Mouse (Mus musculus) liver, adult (tissue): Measurements from ENCODE around the gene 1700016H13Rik.

Experiments
- GATA4 ChIP-seq: IDR thresholded peaks from 2 replicates; pipeline ENCODE4 v1.6.1; 2014; ENCODE audit warnings: mild to moderate bottlenecking, low read length; ENCODE audit not compliant: insufficient replicate concordance

Gene 1700016H13Rik

DNA sequence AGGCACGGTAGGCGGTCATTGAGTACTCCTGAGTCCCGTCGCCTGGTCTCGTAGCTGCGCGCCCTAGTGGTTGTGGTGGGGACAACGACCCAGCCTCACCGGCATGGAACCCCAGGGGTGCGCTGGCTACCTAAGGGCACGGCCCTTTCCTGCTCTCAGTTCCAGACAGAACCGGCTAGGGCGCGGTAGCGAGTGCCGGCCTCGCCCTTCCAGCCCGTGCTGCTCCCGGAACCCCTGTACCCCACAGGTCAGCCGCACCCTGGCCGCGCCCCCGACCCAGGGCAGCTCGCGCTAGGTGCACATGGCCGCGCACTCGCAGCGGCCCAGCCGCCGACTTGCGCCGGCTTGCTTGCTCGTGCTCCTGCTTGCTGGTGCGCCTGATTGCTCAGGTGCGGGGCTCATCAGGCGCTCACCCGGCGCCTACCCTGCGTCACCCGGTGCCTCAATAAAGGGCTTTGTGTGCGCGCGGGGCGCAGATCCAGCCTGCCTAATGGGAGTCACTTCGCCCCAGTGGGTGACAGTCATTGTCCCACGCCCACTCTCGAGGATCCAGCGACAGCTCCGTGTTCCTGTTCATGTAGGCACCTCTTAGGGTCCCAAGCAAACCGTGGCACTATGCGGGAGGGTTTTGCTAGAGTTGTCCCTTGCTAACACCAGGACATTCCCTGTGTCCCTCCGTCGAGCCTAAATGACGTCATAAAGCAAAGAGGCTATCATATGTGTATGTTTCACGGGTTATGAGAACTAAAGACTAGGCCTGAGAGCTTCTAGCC lies at the start of gene 1700016H13Rik:
Gene 1700016H13Rik (minus strand): TSS at position 665 of the 773 bp plus-strand sequence.
- TF ChIP-seq GATA4: no peak

DNA sequence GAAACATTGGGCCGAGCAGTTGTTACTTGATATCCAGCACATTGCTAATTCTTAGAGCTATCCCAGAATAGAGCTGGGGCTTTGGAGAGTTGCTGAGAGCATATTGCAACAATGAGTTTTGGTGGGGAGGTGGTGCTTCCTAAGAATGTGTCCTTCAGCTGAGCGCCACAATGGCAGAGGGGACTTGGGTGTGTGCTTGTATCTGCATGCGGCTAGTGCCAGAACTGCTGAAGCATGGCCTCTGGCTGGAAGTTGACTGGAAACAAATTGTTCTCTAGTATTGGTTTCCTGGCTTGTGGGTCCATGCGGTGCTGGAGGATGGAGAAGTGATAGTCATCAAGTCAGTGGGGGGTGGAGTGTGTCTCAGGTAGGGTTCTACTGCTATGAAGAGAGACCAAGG lies 49.5 kb upstream of the 1700016H13Rik start:
- TF ChIP-seq GATA4: no peak

- no peak for TF ChIP-seq GATA4
Measured at GRCm38 (mm10) chr5:103702527-103702926, 46.7 kb upstream of the 1700016H13Rik start.

- TF ChIP-seq GATA4: no peak
Measured at GRCm38 (mm10) chr5:103701466-103701865, 45.7 kb upstream of the 1700016H13Rik start.

DNA sequence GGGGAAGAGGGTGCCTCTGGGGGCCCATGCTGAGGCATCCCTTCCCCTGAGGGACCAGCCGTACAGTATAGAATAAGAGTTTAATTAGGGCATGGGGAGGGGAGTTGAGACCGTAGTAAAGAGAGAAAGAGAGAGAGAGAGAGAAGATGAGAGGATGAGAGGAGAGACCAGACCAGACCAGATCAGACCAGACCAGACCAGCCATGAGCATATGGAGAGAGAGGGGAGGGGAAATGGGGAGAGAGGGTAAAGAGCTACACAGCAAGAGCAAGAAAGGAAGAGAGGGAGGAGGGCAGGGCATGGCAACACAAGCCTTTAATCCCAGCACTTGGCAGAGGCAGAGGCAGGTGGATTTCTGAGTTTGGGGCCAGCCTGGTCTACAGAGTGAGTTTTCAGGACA lies 44.9 kb upstream of the 1700016H13Rik start:
- TF ChIP-seq GATA4: no peak

DNA sequence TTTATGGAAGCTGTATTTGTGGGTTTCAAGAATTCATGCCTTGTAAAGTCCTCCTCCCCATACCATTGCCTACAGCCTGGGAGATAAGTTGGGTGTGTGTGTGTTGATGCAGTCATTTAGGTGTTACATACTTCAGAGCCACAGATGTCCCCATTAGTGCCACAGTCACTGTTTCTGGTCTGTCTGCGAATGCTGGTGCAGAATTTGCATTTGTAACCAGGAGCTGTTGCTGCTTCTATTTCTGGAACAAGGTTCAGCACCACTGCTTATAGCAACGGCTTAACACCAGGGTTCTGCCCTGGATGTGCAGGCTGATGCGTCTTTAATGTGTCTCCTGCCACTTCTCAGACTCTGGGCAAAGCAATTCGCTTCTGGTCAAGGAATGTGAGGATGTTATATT lies 43.7 kb upstream of the 1700016H13Rik start:
- TF ChIP-seq GATA4: no peak

- no peak for TF ChIP-seq GATA4
Measured at GRCm38 (mm10) chr5:103698577-103698976, 42.8 kb upstream of the 1700016H13Rik start.

DNA sequence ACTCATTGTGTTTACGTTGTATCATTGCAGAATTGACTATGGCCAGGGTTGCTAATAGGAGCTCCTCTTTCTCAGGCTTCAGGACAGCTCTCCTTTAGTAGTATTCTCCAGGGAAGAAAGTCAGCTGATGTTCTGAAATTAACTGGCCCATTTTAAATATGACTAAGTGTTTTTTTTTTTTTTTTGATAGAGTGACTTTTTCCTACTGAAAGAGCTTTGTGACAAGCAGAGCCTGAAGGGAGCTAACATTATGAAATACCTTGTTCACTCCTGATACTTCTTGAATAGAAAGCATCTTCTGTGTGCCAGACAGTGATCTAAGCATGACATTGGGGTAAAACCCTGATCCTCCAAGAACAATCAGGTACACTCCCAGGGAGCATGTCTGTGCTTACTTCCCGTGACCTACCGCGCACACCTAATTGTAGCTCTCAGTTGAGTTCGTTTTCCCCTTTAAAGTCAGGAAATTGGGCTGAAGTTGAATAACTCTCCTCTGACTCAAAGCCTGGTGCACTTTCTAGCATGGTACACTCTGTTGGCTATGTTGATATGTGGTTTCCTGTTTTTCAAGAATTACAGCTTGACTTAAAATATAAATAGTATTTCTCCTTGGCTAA lies 42.2 kb upstream of the 1700016H13Rik start:
- TF ChIP-seq GATA4: no peak

- no peak for TF ChIP-seq GATA4
Measured at GRCm38 (mm10) chr5:103694094-103694493, 38.3 kb upstream of the 1700016H13Rik start.

- no peak for TF ChIP-seq GATA4
Measured at GRCm38 (mm10) chr5:103693041-103693641, 37.3 kb upstream of the 1700016H13Rik start.

DNA sequence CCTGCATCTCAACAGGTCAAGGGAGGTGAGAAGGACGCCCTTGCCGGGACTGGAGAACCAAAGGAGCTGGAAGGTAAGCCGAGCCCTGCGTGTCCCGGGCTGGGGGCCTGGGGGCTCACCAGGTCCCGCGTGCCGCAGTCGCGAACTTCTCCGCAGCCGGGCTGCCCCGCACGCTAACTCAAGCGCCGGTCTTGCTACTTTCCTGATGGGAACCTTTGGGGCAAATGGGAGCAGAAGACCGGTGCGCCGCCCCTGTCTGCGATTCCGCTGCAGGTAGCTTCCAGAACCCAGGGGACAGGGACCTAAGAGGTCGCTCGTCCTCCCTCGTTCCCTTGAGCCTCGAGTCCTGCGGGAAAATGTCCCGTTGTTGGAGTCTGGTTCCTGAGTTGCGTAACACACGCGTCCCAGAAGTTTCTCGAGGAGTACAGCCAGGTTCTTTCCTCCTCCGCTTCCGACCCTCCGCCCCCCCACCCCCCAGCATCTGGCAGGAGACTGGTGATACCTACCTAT lies 36.8 kb upstream of the 1700016H13Rik start:
- no peak for TF ChIP-seq GATA4

- TF ChIP-seq GATA4: peak; percentile 44; the same call in 1 of the 2 replicates
Measured at GRCm38 (mm10) chr5:103691624-103692530, 36.1 kb upstream of the 1700016H13Rik start, which contains the start of gene Aff1. TSS of gene Aff1 (plus strand) at chr5:103692374.

GRCm38 (mm10) chr5:103691171-103691570 lies 35.4 kb upstream of the 1700016H13Rik start:
- TF ChIP-seq GATA4: no peak

- no peak for TF ChIP-seq GATA4
Measured at GRCm38 (mm10) chr5:103690190-103690589, 34.4 kb upstream of the 1700016H13Rik start.

DNA sequence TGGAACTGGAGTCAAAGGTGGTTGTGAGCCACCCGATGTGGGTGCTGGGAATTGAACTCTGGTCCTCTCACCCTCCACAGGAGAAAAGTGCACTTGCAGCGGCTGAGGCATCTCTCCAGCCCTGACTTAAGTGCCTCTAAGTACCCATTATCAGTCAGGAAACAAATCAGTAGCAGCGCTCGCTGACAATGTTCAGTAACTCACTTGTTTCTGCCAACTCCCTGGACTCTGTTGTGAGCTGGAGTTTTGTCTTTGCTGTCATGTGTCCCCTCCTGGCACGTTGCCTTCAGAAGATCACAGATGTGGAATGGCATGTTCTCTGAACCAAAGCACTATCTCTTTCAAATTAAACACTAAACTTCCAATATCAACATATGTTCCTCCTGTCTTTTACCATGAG lies 33.8 kb upstream of the 1700016H13Rik start:
- no peak for TF ChIP-seq GATA4
